Mouse (Mus musculus) B cell, adult 62 days (primary cell): ENCODE results near the gene Nrg3. TPM values are rescaled to one million over a fixed set of nuclear protein-coding genes. Genes with fewer than 3 reads are reported as not detected.

ENCODE experiments used
- total RNA-seq: library from RNA; stranded (reverse); gene quantifications from 4 replicates; pipeline ENCODE4 v1.2.4, GENCODE M21; 2023

The Nrg3 gene
- total RNA-seq, result not detected in 4 replicates

DNA sequence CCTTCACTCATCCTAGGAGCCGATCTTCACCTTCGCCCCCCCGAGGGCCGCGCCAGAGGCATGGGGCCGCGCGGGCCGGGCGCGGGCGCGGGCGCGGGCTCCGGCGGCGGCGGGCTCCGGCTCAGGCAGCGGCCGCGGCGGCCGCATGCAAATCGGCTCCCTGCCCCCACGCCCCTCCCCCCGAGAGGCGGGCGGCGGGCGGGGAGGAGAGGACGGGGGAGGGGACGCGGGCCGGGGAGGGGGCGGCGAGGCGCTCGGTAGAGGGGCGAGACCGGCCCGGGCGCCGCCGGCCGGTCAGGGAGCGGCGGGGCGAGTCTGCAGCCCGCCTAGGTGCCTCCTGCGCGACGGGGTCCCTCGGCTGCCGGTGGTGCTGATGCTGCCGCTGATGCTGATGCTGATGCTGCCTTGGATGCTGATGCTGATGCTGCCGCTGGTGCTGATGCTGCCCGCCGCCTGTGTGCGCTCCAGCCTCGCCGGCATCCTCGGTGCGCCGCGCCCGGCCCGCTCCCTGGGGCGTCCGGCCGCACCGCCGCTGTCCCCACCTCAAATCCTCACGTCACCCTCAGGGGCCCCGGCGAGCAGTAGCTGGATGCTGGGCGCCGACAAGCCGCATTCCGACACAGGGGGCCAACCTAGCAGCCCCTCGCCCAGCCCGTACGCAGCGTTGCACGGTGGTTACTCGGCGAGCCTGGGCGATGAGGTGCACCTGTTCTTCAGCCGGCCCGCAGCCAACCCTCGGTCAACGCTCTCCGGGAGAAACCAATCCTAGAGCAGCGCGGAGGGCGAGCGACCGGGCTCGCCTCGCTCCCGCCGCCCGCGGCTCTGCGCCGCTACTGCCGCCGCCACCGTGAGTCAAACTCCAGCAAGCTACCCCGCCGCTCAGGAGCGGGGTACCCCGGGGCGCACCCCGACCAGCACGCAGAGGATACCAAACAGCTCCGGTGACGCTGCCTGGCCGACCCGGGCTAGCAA lies at the start of gene Nrg3:
Nrg3 (minus strand) TSS at position 299 of the 972 bp plus-strand sequence.

